23 mouse cellular contexts compared by ENCODE assay signal in genomic region chr14:98477416-98477815, GRCm38 (mm10).
DNase-seq lines count a peak whose midpoint lies in the region; ATAC-seq and TF ChIP-seq lines count a peak whose summit lies in the region.
"Had no signal": no experiment of that assay in that cellular context is flagged by ENCODE, and none has a peak within 500 bp of the region (broad histone marks: within the 10 kb centered on the region; RNA-seq: fewer than 3 reads in every experiment).

No protein-coding gene starts in this region.

- no peak for ATAC-seq in heart, embryonic 11.5 days (replicated peaks; ENCODE audit: insufficient number of reproducible peaks, low FRiP score, low TSS enrichment)
- peak; percentile 87; the same call in 1 of the 2 replicates for ATAC-seq in lung, embryonic 14.5 days (ENCODE audit: insufficient read depth)
- ATAC-seq in lung, embryonic 16.5 days (ENCODE audit: low read depth) = peak; percentile 80
- ATAC-seq: forebrain, embryonic 14.5 days; forebrain, embryonic 16.5 days had no signal

- H3K4me3 ChIP-seq in heart, embryonic 11.5 days (ENCODE audit: low read depth, low read length) = no peak overlapping the region
- no peak overlapping the region for H3K4me3 ChIP-seq in lung, embryonic 14.5 days (ENCODE audit: low read depth, low read length)
- no peak overlapping the region for H3K4me3 ChIP-seq in lung, embryonic 16.5 days (ENCODE audit: low read length)
- H3K4me3 ChIP-seq: embryonic facial prominence, embryonic 12.5 days; embryonic facial prominence, embryonic 15.5 days; erythroblast, embryonic 14.5 days; forebrain, embryonic 10.5 days; forebrain, embryonic 12.5 days had no signal

- H3K36me3 ChIP-seq in heart, embryonic 11.5 days (ENCODE audit: control insufficient read depth, insufficient read depth, low read length) = no peaks in the 10 kb centered on the region
- no peaks in the 10 kb centered on the region for H3K36me3 ChIP-seq in lung, embryonic 14.5 days (ENCODE audit: insufficient read depth)
- H3K36me3 ChIP-seq in lung, embryonic 16.5 days (ENCODE audit: control insufficient read depth, insufficient read depth, low read length) = no peaks in the 10 kb centered on the region
- H3K36me3 ChIP-seq: embryonic facial prominence, embryonic 12.5 days; embryonic facial prominence, embryonic 15.5 days; forebrain, embryonic 10.5 days; forebrain, embryonic 12.5 days had no signal

- no peaks in the 10 kb centered on the region for H3K9me3 ChIP-seq in heart, embryonic 11.5 days (replicated peaks; ENCODE audit: control insufficient read depth, low read length)
- no peaks in the 10 kb centered on the region for H3K9me3 ChIP-seq in lung, embryonic 14.5 days (ENCODE audit: low read depth, low read length)
- H3K9me3 ChIP-seq in lung, embryonic 16.5 days (ENCODE audit: control insufficient read depth, low read length) = no peaks in the 10 kb centered on the region
- H3K9me3 ChIP-seq: embryonic facial prominence, embryonic 12.5 days; embryonic facial prominence, embryonic 15.5 days; forebrain, embryonic 10.5 days; forebrain, embryonic 12.5 days had no signal

- no peaks in the 10 kb centered on the region for H3K4me1 ChIP-seq in heart, embryonic 11.5 days (ENCODE audit: control insufficient read depth, insufficient read depth, low read length)
- no peaks in the 10 kb centered on the region for H3K4me1 ChIP-seq in lung, embryonic 14.5 days (ENCODE audit: insufficient read depth)
- H3K4me1 ChIP-seq in lung, embryonic 16.5 days (replicated peaks; ENCODE audit: control insufficient read depth, insufficient read depth, low read length) = peaks cover 2% of the 10 kb centered on the region
- H3K4me1 ChIP-seq: embryonic facial prominence, embryonic 12.5 days; forebrain, embryonic 10.5 days; forebrain, embryonic 12.5 days had no signal

- no peak overlapping the region for H3K4me2 ChIP-seq in heart, embryonic 11.5 days
- H3K4me2 ChIP-seq in lung, embryonic 14.5 days = no peak overlapping the region
- H3K4me2 ChIP-seq in lung, embryonic 16.5 days (ENCODE audit: low read depth, low read length) = no peak overlapping the region
- H3K4me2 ChIP-seq: embryonic facial prominence, embryonic 12.5 days; embryonic facial prominence, embryonic 15.5 days; forebrain, embryonic 12.5 days had no signal

- 55% methylated on average over 8 of the region's 8 CpGs for WGBS in heart, embryonic 11.5 days (ENCODE audit: insufficient replicate concordance)
- 49% methylated on average over 8 of the region's 8 CpGs for WGBS in lung, embryonic 14.5 days
- WGBS in lung, embryonic 16.5 days = 46% methylated on average over 8 of the region's 8 CpGs

- H3K9ac ChIP-seq in heart, embryonic 11.5 days (ENCODE audit: low read depth, low read length) = no peak overlapping the region
- H3K9ac ChIP-seq in lung, embryonic 14.5 days = no peak overlapping the region
- H3K9ac ChIP-seq in lung, embryonic 16.5 days (ENCODE audit: low read length) = no peak overlapping the region
- H3K9ac ChIP-seq: embryonic facial prominence, embryonic 12.5 days; embryonic facial prominence, embryonic 15.5 days; forebrain, embryonic 12.5 days had no signal

- no peak for TF ChIP-seq CTCF in lung, embryonic 14.5 days (IDR thresholded peaks at IDR 0.05; ENCODE audit: low read depth)

- no peaks in the 10 kb centered on the region for H3K27me3 ChIP-seq in heart, embryonic 11.5 days (ENCODE audit: control insufficient read depth, insufficient read depth, low read length)
- H3K27me3 ChIP-seq in lung, embryonic 14.5 days (ENCODE audit: insufficient read depth, low read length) = no peaks in the 10 kb centered on the region
- H3K27me3 ChIP-seq in lung, embryonic 16.5 days (ENCODE audit: control insufficient read depth, insufficient read depth, low read depth, low read length) = no peaks in the 10 kb centered on the region
- H3K27me3 ChIP-seq: embryonic facial prominence, embryonic 12.5 days; embryonic facial prominence, embryonic 15.5 days; forebrain, embryonic 12.5 days had no signal

- DNase-seq in heart, adult 11 months = peak; percentile 39
- peak; percentile 60 for DNase-seq in lung, embryonic 14.5 days
- no peak for DNase-seq in lung, postnatal 14 days
- DNase-seq in lung, postnatal 36 days = no peak
- DNase-seq: adrenal gland, adult 2 months; adrenal gland, postnatal 10 days; adrenal gland, postnatal 25 days; cerebellum, adult 11 months; cerebellum, adult 18-20 months; cerebellum, adult 8-10 months; cerebellum, adult 9-11 months; cerebellum, postnatal 14 days; cerebellum, postnatal 36 days; embryo, embryonic 11 days had no signal

- no peak overlapping the region for H3K27ac ChIP-seq in heart, embryonic 11.5 days (ENCODE audit: low read depth, low read length)
- H3K27ac ChIP-seq in lung, embryonic 14.5 days (ENCODE audit: low read depth) = no peak overlapping the region
- H3K27ac ChIP-seq in lung, embryonic 16.5 days (ENCODE audit: low read length) = no peak overlapping the region
- H3K27ac ChIP-seq: embryonic facial prominence, embryonic 12.5 days; embryonic facial prominence, embryonic 15.5 days; forebrain, embryonic 10.5 days; forebrain, embryonic 12.5 days had no signal

Comparison
In these comparisons a context has a peak if more than half of its experiments do, and no peak if none do; other contexts are left out.
1. DNase-seq: peak in heart, adult 11 months (single experiment) and lung, embryonic 14.5 days (single experiment); none in lung, postnatal 14 days (single experiment) and lung, postnatal 36 days (single experiment).